Mouse (Mus musculus): ENCODE measurements around the gene Zbed3.
"Not testable (repeated sequence)": the region's sequence is repeated elsewhere in the genome, so short reads cannot be mapped to it uniquely, and the experiment has no call there.

Zbed3 gene

GRCm38 (mm10) chr13:95332086-95332899, 8.9 kb downstream of the Zbed3 start:
- no peak for DNase-seq (ENCODE audit: low spot score in 2 of 2)

GRCm38 (mm10) chr13:95336122-95336677, 12.8 kb downstream of the Zbed3 start:
- DNase-seq (ENCODE audit: low spot score in 2 of 2) = peak in 1 of 2 experiments; percentile 62

- no peak for DNase-seq (ENCODE audit: low spot score in 2 of 2)
These were observed 20.1 kb downstream of the Zbed3 start for GRCm38 (mm10) chr13:95343470-95343869.

GRCm38 (mm10) chr13:95345869-95346268, 22.5 kb downstream of the Zbed3 start:
- DNase-seq (ENCODE audit: low spot score in 2 of 2) = no peak

- DNase-seq (ENCODE audit: low spot score in 2 of 2) = peak; percentile 64 to 78
These were observed 23.7 kb downstream of the Zbed3 start for GRCm38 (mm10) chr13:95347018-95347696.

GRCm38 (mm10) chr13:95348476-95348875, 25.1 kb downstream of the Zbed3 start:
- no peak for DNase-seq (ENCODE audit: low spot score in 2 of 2)

GRCm38 (mm10) chr13:95358223-95358622, 34.8 kb downstream of the Zbed3 start:
- DNase-seq (ENCODE audit: low spot score in 2 of 2) = no peak

- no peak for DNase-seq (ENCODE audit: low spot score in 2 of 2)
These were observed 40.0 kb downstream of the Zbed3 start for GRCm38 (mm10) chr13:95363440-95363839.

- no peak for DNase-seq (ENCODE audit: low spot score in 2 of 2)
These were observed 42.9 kb downstream of the Zbed3 start for GRCm38 (mm10) chr13:95366356-95366755.

- DNase-seq (ENCODE audit: low spot score in 2 of 2) = peak; percentile 72 to 81
These were observed 51.5 kb downstream of the Zbed3 start, which contains the start of gene Aggf1 for GRCm38 (mm10) chr13:95374701-95375553. Gene Aggf1 (minus strand): TSS chr13:95375352.

- no peak for DNase-seq (ENCODE audit: low spot score in 2 of 2)
These were observed 52.1 kb downstream of the Zbed3 start for GRCm38 (mm10) chr13:95375554-95375914.

GRCm38 (mm10) chr13:95376689-95377289, 53.4 kb downstream of the Zbed3 start:
- DNase-seq (ENCODE audit: low spot score in 2 of 2) = not testable (repeated sequence)

- no peak for DNase-seq (ENCODE audit: low spot score in 2 of 2)
These were observed 55.3 kb downstream of the Zbed3 start for GRCm38 (mm10) chr13:95378696-95379095.

- DNase-seq (ENCODE audit: low spot score in 2 of 2) = no peak
These were observed 59.0 kb downstream of the Zbed3 start for GRCm38 (mm10) chr13:95382418-95382817.
